Mouse (Mus musculus) stomach, postnatal 0 days (tissue): ENCODE data around the gene Akap5. TPM values are rescaled to one million over a fixed set of nuclear protein-coding genes. Genes with fewer than 3 reads are reported as not detected.

Experiments
- ATAC-seq: fragments of 200-750 bp; cut with Nextera tagmentation; 2 replicates; pipeline ENCODE4 v1.8.0; 2017; ENCODE audit not compliant: low FRiP score, low TSS enrichment
- DNase-seq: peaks from one replicate; pipeline ENCODE4 v3.0.0-alpha.2; 2016; ENCODE audit warnings: low spot score
- H3K27ac ChIP-seq: fragments of 300-500 bp; sonication (generic); replicated peaks from 2 replicates; pipeline ENCODE4 v1.5.1; 2014; ENCODE audit warnings: mild to moderate bottlenecking, control low read depth
- H3K27me3 ChIP-seq: fragments of 300-500 bp; sonication (generic); 2 replicates; pipeline ENCODE4 v1.6.1; 2014; ENCODE audit warnings: low read length; ENCODE audit not compliant: control insufficient read depth, insufficient read depth
- H3K36me3 ChIP-seq: fragments of 300-500 bp; sonication (generic); 2 replicates; pipeline ENCODE4 v1.6.1; 2014; ENCODE audit warnings: low read length, mixed read lengths; ENCODE audit not compliant: control insufficient read depth, insufficient read depth
- H3K4me1 ChIP-seq: fragments of 300-500 bp; sonication (generic); replicated peaks from 2 replicates; pipeline ENCODE4 v1.6.1; 2014; ENCODE audit warnings: antibody characterized with exemption; ENCODE audit not compliant: control insufficient read depth, insufficient read depth
- H3K4me2 ChIP-seq: fragments of 300-500 bp; sonication (generic); replicated peaks from 2 replicates; pipeline ENCODE4 v1.6.1; 2014; ENCODE audit warnings: low read depth, mild to moderate bottlenecking, control low read depth, moderate library complexity
- H3K4me3 ChIP-seq: fragments of 300-500 bp; sonication (generic); 2 replicates; pipeline ENCODE4 v1.5.1; 2014; ENCODE audit warnings: low read depth, low read length, control low read depth
- H3K9ac ChIP-seq: fragments of 300-500 bp; sonication (generic); 2 replicates; pipeline ENCODE4 v1.6.1; 2014; ENCODE audit warnings: mild to moderate bottlenecking, low read length, control low read depth, mixed read lengths
- H3K9me3 ChIP-seq: fragments of 300-500 bp; sonication (generic); 2 replicates; pipeline ENCODE4 v1.6.1; 2016; ENCODE audit warnings: low read length; ENCODE audit not compliant: control insufficient read depth
- CTCF ChIP-seq: IDR thresholded peaks from 2 replicates; pipeline ENCODE4 v1.5.1; 2016; ENCODE audit warnings: antibody characterized with exemption, low read depth, mild to moderate bottlenecking, moderate library complexity
- EP300 ChIP-seq: optimal IDR thresholded peaks from 2 replicates; pipeline ENCODE3; 2016; ENCODE audit warnings: antibody characterized with exemption
- WGBS: fragments of 180-500 bp; shearing (Covaris S2); extraction: QIAGEN DNeasy Blood & Tissue Kit; methylation state at CpG from one replicate; pipeline ENCODE4 v1.1.7; 2014; 5-methylcytosine and 5-hydroxymethylcytosine counted together
- polyA plus RNA-seq: library from polyadenylated mRNA; unstranded; fragments of >200 nt; fragmentation: Nextera tagmentation; extraction: Ambion mirVana; gene quantifications from 2 replicates; pipeline ENCODE4 v1.2.1, GENCODE M21; 2015

Gene Akap5
- polyA plus RNA-seq, 1 experiment from 2014 or later = 2.0 TPM

GRCm38 (mm10) chr12:76372046-76372445 is 47.4 kb downstream of the Akap5 start:
- DNase-seq (no peak), ATAC-seq (no peak)
- no peak for TF ChIP-seq CTCF
- no peak for TF ChIP-seq EP300
- Histone ChIP-seq H3K36me3 (no peaks in the 10 kb centered on the region), H3K27ac (no peak overlapping the region), H3K4me1 (0 out of 2 replicates have a peak, but pooled peaks cover 2% of the 10 kb centered on the region), H3K9ac (peak overlapping the region; percentile 98; the same call in 1 of the 2 replicates), H3K27me3 (no peaks in the 10 kb centered on the region), H3K4me3 (peak overlapping the region; percentile 96), H3K9me3 (no peaks in the 10 kb centered on the region), H3K4me2 (peak overlapping the region; percentile 68)
- 38% methylated on average over 7 of the region's 7 CpGs for WGBS

DNA sequence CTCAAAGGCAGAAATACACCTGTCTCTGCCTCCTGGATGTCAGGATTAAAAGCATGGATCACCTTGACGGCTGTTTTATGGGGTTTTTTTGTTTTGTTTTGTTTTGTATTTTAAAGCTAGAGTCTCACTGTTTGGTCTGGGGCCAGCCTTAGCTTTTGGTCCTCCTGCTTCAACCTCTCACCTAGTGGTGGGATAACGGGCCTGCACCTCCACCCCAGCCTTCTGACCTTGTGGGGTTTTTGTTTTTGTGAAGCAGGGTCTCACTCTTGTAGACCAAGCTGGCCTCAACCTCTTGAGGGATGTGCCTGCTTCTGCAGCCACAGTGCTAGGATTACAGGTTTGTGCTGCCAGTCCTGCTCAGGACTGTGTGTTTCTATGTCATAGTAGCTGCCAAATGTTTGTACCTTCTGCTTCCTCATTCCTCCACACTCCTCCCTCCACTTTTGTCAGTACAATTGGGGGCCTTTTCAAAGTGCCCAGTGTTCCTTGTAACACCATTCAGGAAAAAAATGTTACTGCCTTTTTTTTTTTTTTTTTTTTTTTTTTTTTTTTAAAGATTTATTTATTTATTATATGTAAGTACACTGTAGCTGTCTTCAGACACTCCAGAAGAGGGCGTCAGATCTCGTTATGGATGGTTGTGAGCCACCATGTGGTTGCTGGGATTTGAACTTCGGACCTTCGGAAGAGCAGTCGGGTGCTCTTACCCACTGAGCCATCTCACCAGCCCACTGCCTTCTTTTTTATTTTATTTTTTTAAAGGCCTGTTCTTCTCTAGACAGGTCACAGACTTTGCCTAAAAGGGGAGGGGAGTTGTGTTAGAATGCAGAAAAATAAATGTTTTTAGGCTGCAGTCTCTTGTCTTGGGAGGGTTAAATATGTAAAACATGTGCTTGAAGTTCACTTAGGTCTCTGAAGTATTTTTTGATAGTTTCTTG is 48.5 kb downstream of the Akap5 start:
- 0 out of 2 replicates have a peak, but pooled peaks cover 2% of the 10 kb centered on the region for H3K4me1 ChIP-seq
- no peak overlapping the region for H3K4me3 ChIP-seq
- no peak overlapping the region for H3K9ac ChIP-seq
- ATAC-seq (no peak), DNase-seq (no peak)
- TF ChIP-seq CTCF = peak; percentile 32; the same call in 1 of the 2 replicates
- TF ChIP-seq EP300 = no peak
- H3K9me3 ChIP-seq = no peaks in the 10 kb centered on the region
- no peak overlapping the region for H3K4me2 ChIP-seq
- WGBS = 80% methylated on average over 5 of the region's 7 CpGs
- H3K36me3 ChIP-seq = no peaks in the 10 kb centered on the region
- no peaks in the 10 kb centered on the region for H3K27me3 ChIP-seq
- H3K27ac ChIP-seq = no peak overlapping the region

- 63% methylated on average over 6 of the region's 6 CpGs for WGBS
- ATAC-seq (no peak), DNase-seq (no peak)
- no peak for TF ChIP-seq EP300
- Histone ChIP-seq H3K4me3 (no peak overlapping the region), H3K9ac (no peak overlapping the region), H3K36me3 (no peaks in the 10 kb centered on the region), H3K27me3 (no peaks in the 10 kb centered on the region), H3K4me2 (no peak overlapping the region), H3K9me3 (no peaks in the 10 kb centered on the region), H3K27ac (no peak overlapping the region), H3K4me1 (no peaks in the 10 kb centered on the region)
These were observed 49.3 kb downstream of the Akap5 start for GRCm38 (mm10) chr12:76373991-76374390.

- H3K4me3 ChIP-seq = no peak overlapping the region
- no peaks in the 10 kb centered on the region for H3K9me3 ChIP-seq
- TF ChIP-seq CTCF (no peak), EP300 (no peak)
- no peak overlapping the region for H3K9ac ChIP-seq
- H3K36me3 ChIP-seq = no peaks in the 10 kb centered on the region
- no peaks in the 10 kb centered on the region for H3K4me1 ChIP-seq
- 76% methylated on average over 4 of the region's 4 CpGs for WGBS
- no peak overlapping the region for H3K4me2 ChIP-seq
- H3K27ac ChIP-seq = no peak overlapping the region
- no peak for DNase-seq
- H3K27me3 ChIP-seq = no peaks in the 10 kb centered on the region
- ATAC-seq = no peak
These were observed 50.2 kb downstream of the Akap5 start for GRCm38 (mm10) chr12:76374911-76375310.

GRCm38 (mm10) chr12:76375506-76375905 is 50.8 kb downstream of the Akap5 start:
- Histone ChIP-seq H3K27ac (no peak overlapping the region), H3K4me1 (no peaks in the 10 kb centered on the region), H3K4me3 (no peak overlapping the region), H3K9me3 (no peaks in the 10 kb centered on the region), H3K27me3 (no peaks in the 10 kb centered on the region), H3K9ac (no peak overlapping the region), H3K4me2 (no peak overlapping the region), H3K36me3 (no peaks in the 10 kb centered on the region)
- TF ChIP-seq EP300 (no peak), CTCF (no peak)
- ATAC-seq (no peak), DNase-seq (no peak)
- 74% methylated on average over 3 of the region's 3 CpGs for WGBS

DNA sequence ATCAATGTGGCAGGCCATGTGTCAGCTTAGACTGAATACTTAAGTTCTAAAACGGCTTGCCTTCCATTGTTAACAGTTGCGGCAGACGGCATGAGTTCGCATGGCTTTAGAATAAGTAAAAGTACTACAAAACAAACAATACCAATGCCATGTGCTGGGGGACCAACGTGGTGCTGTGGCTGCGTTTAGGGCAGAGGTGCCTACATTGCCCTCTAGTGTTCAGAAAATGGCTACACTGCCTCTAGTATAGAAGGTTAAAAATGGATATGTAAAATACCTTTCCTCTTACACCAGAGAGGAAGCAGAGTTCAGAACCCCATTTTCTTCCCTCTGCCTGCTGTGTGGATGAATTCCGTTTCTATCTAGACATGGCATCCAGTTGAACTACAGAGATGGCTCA is 52.0 kb downstream of the Akap5 start:
- 44% methylated on average over 7 of the region's 7 CpGs for WGBS
- peak; percentile 77 for TF ChIP-seq CTCF
- TF ChIP-seq EP300 = no peak
- Histone ChIP-seq H3K4me3 (no peak overlapping the region), H3K27me3 (no peaks in the 10 kb centered on the region), H3K4me2 (no peak overlapping the region), H3K4me1 (no peaks in the 10 kb centered on the region), H3K9ac (no peak overlapping the region), H3K9me3 (no peaks in the 10 kb centered on the region), H3K36me3 (no peaks in the 10 kb centered on the region), H3K27ac (no peak overlapping the region)
- DNase-seq (peak; percentile 37), ATAC-seq (peak; percentile 47; the same call in 1 of the 2 replicates)
